ENCODE assay signal across 25 mouse cellular contexts in genomic region chr5:43467214-43467613, GRCm38 (mm10). TPM values are rescaled to one million over a fixed set of nuclear protein-coding genes. Genes with fewer than 3 reads are reported as not detected.
"Had no signal": no experiment of that assay in that cellular context is flagged by ENCODE, and none has a peak within 500 bp of the region (broad histone marks: within the 10 kb centered on the region; RNA-seq: fewer than 3 reads in every experiment).

No protein-coding gene starts in this region.

- H3K36me3 ChIP-seq: heart, embryonic 10.5 days; heart, embryonic 12.5 days; hindbrain, embryonic 10.5 days; hindbrain, embryonic 12.5 days; kidney, embryonic 15.5 days; limb, embryonic 13.5 days; limb, embryonic 15.5 days; liver, embryonic 12.5 days had no signal

- H3K4me3 ChIP-seq: heart, embryonic 10.5 days; heart, embryonic 12.5 days; hindbrain, embryonic 10.5 days; hindbrain, embryonic 12.5 days; kidney, embryonic 15.5 days; limb, embryonic 13.5 days; limb, embryonic 15.5 days; liver, embryonic 12.5 days had no signal

- ATAC-seq: hindbrain, postnatal 0 days; intestine, embryonic 16.5 days; liver, embryonic 12.5 days had no signal

- H3K9ac ChIP-seq: heart, embryonic 12.5 days; hindbrain, embryonic 12.5 days; hindbrain, embryonic 14.5 days; kidney, embryonic 15.5 days; limb, embryonic 13.5 days; limb, embryonic 15.5 days; liver, embryonic 12.5 days; liver, embryonic 14.5 days had no signal

- DNase-seq: gastrocnemius, postnatal 25 days; heart, postnatal 10 days; heart, postnatal 4 days; kidney, adult 11 months; kidney, adult 2 months; kidney, adult 9 months; kidney, postnatal 14 days; kidney, postnatal 36 days; layer of hippocampus, adult 9-11 months; layer of hippocampus, postnatal 36 days; left cerebral cortex, postnatal 4 days had no signal

- H3K4me2 ChIP-seq: heart, embryonic 12.5 days; hindbrain, embryonic 12.5 days; hindbrain, embryonic 14.5 days; kidney, embryonic 15.5 days; limb, embryonic 13.5 days; limb, embryonic 15.5 days; liver, embryonic 12.5 days had no signal

- H3K27ac ChIP-seq: heart, embryonic 10.5 days; hindbrain, embryonic 10.5 days; hindbrain, embryonic 12.5 days; hindbrain, embryonic 14.5 days; hindbrain, postnatal 0 days; kidney, embryonic 15.5 days; kidney, postnatal 0 days; limb, embryonic 13.5 days; limb, embryonic 15.5 days; liver, embryonic 12.5 days; liver, embryonic 14.5 days had no signal

- H3K27me3 ChIP-seq: heart, embryonic 12.5 days; hindbrain, embryonic 12.5 days; kidney, embryonic 15.5 days; limb, embryonic 13.5 days; limb, embryonic 15.5 days; liver, embryonic 12.5 days had no signal

- H3K4me1 ChIP-seq: hindbrain, embryonic 10.5 days; hindbrain, embryonic 12.5 days; limb, embryonic 13.5 days; limb, embryonic 15.5 days; liver, embryonic 12.5 days had no signal

- H3K9me3 ChIP-seq: heart, embryonic 10.5 days; heart, embryonic 12.5 days; hindbrain, embryonic 10.5 days; hindbrain, embryonic 12.5 days; kidney, embryonic 15.5 days; limb, embryonic 13.5 days; limb, embryonic 15.5 days; liver, embryonic 12.5 days had no signal

RNA-seq across cellular contexts. Expression of gene C1qtnf7, which starts 48.1 kb away (rescaled TPM):
- total RNA-seq: granulocyte monocyte progenitor cell, adult 5-6 weeks had no signal
